Mouse (Mus musculus): ENCODE data around the gene Olfr10. TPM values are rescaled to one million over a fixed set of nuclear protein-coding genes. Genes with fewer than 3 reads are reported as not detected.
"Not testable (repeated sequence)": the region's sequence is repeated elsewhere in the genome, so short reads cannot be mapped to it uniquely, and the experiment has no call there.

Gene Olfr10
- polyA plus RNA-seq, 1 experiment from 2014 or later, result not detected

- not testable (repeated sequence) for H3K4me2 ChIP-seq (replicated peaks; ENCODE audit: low read depth, low read length); H3K4me1 ChIP-seq (ENCODE audit: control insufficient read depth, insufficient read depth, low read length); H3K4me3 ChIP-seq (ENCODE audit: low read length); H3K9ac ChIP-seq (ENCODE audit: low read depth, low read length); ATAC-seq (ENCODE audit: low FRiP score, low TSS enrichment); H3K27me3 ChIP-seq (ENCODE audit: control insufficient read depth, insufficient read depth, low read length); H3K27ac ChIP-seq (ENCODE audit: low read depth, low read length); H3K36me3 ChIP-seq (ENCODE audit: control insufficient read depth, insufficient read depth, low read length); H3K9me3 ChIP-seq (ENCODE audit: control insufficient read depth, low read length)
- 53% methylated on average over 1 of the region's 1 CpGs for WGBS
Observed at GRCm38 (mm10) chr11:49284982-49285381, 19.6 kb upstream of the Olfr10 start, which contains the start of gene Olfr1392. Gene Olfr1392 (plus strand): TSS chr11:49285282.

- ATAC-seq (ENCODE audit: low FRiP score, low TSS enrichment), result no peak
- Histone ChIP-seq H3K27me3 (ENCODE audit: control insufficient read depth, insufficient read depth, low read length) (no peaks in the 10 kb centered on the region), H3K27ac (ENCODE audit: low read depth, low read length) (no peak overlapping the region), H3K4me3 (ENCODE audit: low read length) (no peak overlapping the region), H3K9me3 (ENCODE audit: control insufficient read depth, low read length) (no peaks in the 10 kb centered on the region; the same call in 1 of the 2 replicates), H3K36me3 (ENCODE audit: control insufficient read depth, insufficient read depth, low read length) (no peaks in the 10 kb centered on the region), H3K4me2 (replicated peaks; ENCODE audit: low read depth, low read length) (no peak overlapping the region), H3K4me1 (ENCODE audit: control insufficient read depth, insufficient read depth, low read length) (no peaks in the 10 kb centered on the region), H3K9ac (ENCODE audit: low read depth, low read length) (no peak overlapping the region)
- WGBS, result 66% methylated on average over 2 of the region's 2 CpGs
Observed at GRCm38 (mm10) chr11:49287251-49287650, 17.3 kb upstream of the Olfr10 start.

GRCm38 (mm10) chr11:49292777-49293176, 11.8 kb upstream of the Olfr10 start:
- no peak overlapping the region for H3K4me3 ChIP-seq (ENCODE audit: low read length)
- no peak for ATAC-seq (ENCODE audit: low FRiP score, low TSS enrichment)
- WGBS, result 82% methylated on average over 3 of the region's 3 CpGs
- H3K36me3 ChIP-seq (ENCODE audit: control insufficient read depth, insufficient read depth, low read length), result no peaks in the 10 kb centered on the region
- no peaks in the 10 kb centered on the region for H3K27me3 ChIP-seq (ENCODE audit: control insufficient read depth, insufficient read depth, low read length)
- no peak overlapping the region for H3K4me2 ChIP-seq (replicated peaks; ENCODE audit: low read depth, low read length)
- no peak overlapping the region for H3K27ac ChIP-seq (ENCODE audit: low read depth, low read length)
- H3K9ac ChIP-seq (ENCODE audit: low read depth, low read length), result no peak overlapping the region
- no peaks in the 10 kb centered on the region for H3K4me1 ChIP-seq (ENCODE audit: control insufficient read depth, insufficient read depth, low read length)
- no peaks in the 10 kb centered on the region for H3K9me3 ChIP-seq (ENCODE audit: control insufficient read depth, low read length)

GRCm38 (mm10) chr11:49308547-49308946, 4.0 kb downstream of the Olfr10 start:
- not testable (repeated sequence) for H3K4me3 ChIP-seq (ENCODE audit: low read length); H3K36me3 ChIP-seq (ENCODE audit: control insufficient read depth, insufficient read depth, low read length); H3K9me3 ChIP-seq (ENCODE audit: control insufficient read depth, low read length); ATAC-seq (ENCODE audit: low FRiP score, low TSS enrichment); H3K4me2 ChIP-seq (replicated peaks; ENCODE audit: low read depth, low read length); H3K27ac ChIP-seq (ENCODE audit: low read depth, low read length); H3K9ac ChIP-seq (ENCODE audit: low read depth, low read length); H3K4me1 ChIP-seq (ENCODE audit: control insufficient read depth, insufficient read depth, low read length); H3K27me3 ChIP-seq (ENCODE audit: control insufficient read depth, insufficient read depth, low read length)
- 83% methylated on average over 5 of the region's 5 CpGs for WGBS

GRCm38 (mm10) chr11:49322442-49322841, 17.9 kb downstream of the Olfr10 start, which contains the start of gene Olfr1391:
Gene Olfr1391 (plus strand): TSS chr11:49322742.
- Histone ChIP-seq H3K9me3 (ENCODE audit: control insufficient read depth, low read length) (no peaks in the 10 kb centered on the region), H3K36me3 (ENCODE audit: control insufficient read depth, insufficient read depth, low read length) (no peaks in the 10 kb centered on the region), H3K9ac (ENCODE audit: low read depth, low read length) (no peak within 1 kb of the TSS), H3K4me1 (ENCODE audit: control insufficient read depth, insufficient read depth, low read length) (no peaks in the 10 kb centered on the region), H3K4me2 (replicated peaks; ENCODE audit: low read depth, low read length) (no peak within 1 kb of the TSS), H3K27ac (ENCODE audit: low read depth, low read length) (no peak within 1 kb of the TSS), H3K4me3 (ENCODE audit: low read length) (no peak within 1 kb of the TSS), H3K27me3 (ENCODE audit: control insufficient read depth, insufficient read depth, low read length) (no peaks in the 10 kb centered on the region)
- no peak for ATAC-seq (ENCODE audit: low FRiP score, low TSS enrichment)
- WGBS, result 79% methylated on average over 2 of the region's 2 CpGs

- H3K27ac ChIP-seq (ENCODE audit: low read depth, low read length), result no peak overlapping the region
- no peak overlapping the region for H3K4me3 ChIP-seq (ENCODE audit: low read length)
- no peaks in the 10 kb centered on the region for H3K4me1 ChIP-seq (ENCODE audit: control insufficient read depth, insufficient read depth, low read length)
- no peak overlapping the region for H3K4me2 ChIP-seq (replicated peaks; ENCODE audit: low read depth, low read length)
- no peak for ATAC-seq (ENCODE audit: low FRiP score, low TSS enrichment)
- no peak overlapping the region for H3K9ac ChIP-seq (ENCODE audit: low read depth, low read length)
- H3K36me3 ChIP-seq (ENCODE audit: control insufficient read depth, insufficient read depth, low read length), result no peaks in the 10 kb centered on the region
- no peaks in the 10 kb centered on the region for H3K9me3 ChIP-seq (ENCODE audit: control insufficient read depth, low read length)
- no peaks in the 10 kb centered on the region for H3K27me3 ChIP-seq (ENCODE audit: control insufficient read depth, insufficient read depth, low read length)
- 79% methylated on average over 3 of the region's 3 CpGs for WGBS
Observed at GRCm38 (mm10) chr11:49326726-49327125, 22.2 kb downstream of the Olfr10 start.

GRCm38 (mm10) chr11:49329686-49330085, 25.1 kb downstream of the Olfr10 start:
- 80% methylated on average over 1 of the region's 1 CpGs for WGBS
- Histone ChIP-seq H3K4me1 (ENCODE audit: control insufficient read depth, insufficient read depth, low read length) (no peaks in the 10 kb centered on the region), H3K9me3 (ENCODE audit: control insufficient read depth, low read length) (no peaks in the 10 kb centered on the region), H3K36me3 (ENCODE audit: control insufficient read depth, insufficient read depth, low read length) (no peaks in the 10 kb centered on the region), H3K4me2 (replicated peaks; ENCODE audit: low read depth, low read length) (no peak overlapping the region), H3K27ac (ENCODE audit: low read depth, low read length) (no peak overlapping the region), H3K27me3 (ENCODE audit: control insufficient read depth, insufficient read depth, low read length) (no peaks in the 10 kb centered on the region), H3K9ac (ENCODE audit: low read depth, low read length) (no peak overlapping the region), H3K4me3 (ENCODE audit: low read length) (no peak overlapping the region)
- no peak for ATAC-seq (ENCODE audit: low FRiP score, low TSS enrichment)

GRCm38 (mm10) chr11:49334888-49335287, 30.3 kb downstream of the Olfr10 start, which contains the start of gene Olfr1390:
Gene Olfr1390 (plus strand): TSS chr11:49335188.
- Histone ChIP-seq H3K27ac (ENCODE audit: low read depth, low read length) (no peak within 1 kb of the TSS), H3K4me3 (ENCODE audit: low read length) (no peak within 1 kb of the TSS), H3K9me3 (ENCODE audit: control insufficient read depth, low read length) (no peaks in the 10 kb centered on the region), H3K36me3 (ENCODE audit: control insufficient read depth, insufficient read depth, low read length) (no peaks in the 10 kb centered on the region), H3K4me1 (ENCODE audit: control insufficient read depth, insufficient read depth, low read length) (no peaks in the 10 kb centered on the region), H3K4me2 (replicated peaks; ENCODE audit: low read depth, low read length) (no peak within 1 kb of the TSS), H3K27me3 (ENCODE audit: control insufficient read depth, insufficient read depth, low read length) (no peaks in the 10 kb centered on the region), H3K9ac (ENCODE audit: low read depth, low read length) (no peak within 1 kb of the TSS)
- no peak for ATAC-seq (ENCODE audit: low FRiP score, low TSS enrichment)
- 90% methylated on average over 1 of the region's 1 CpGs for WGBS

- Histone ChIP-seq H3K27me3 (ENCODE audit: control insufficient read depth, insufficient read depth, low read length) (no peaks in the 10 kb centered on the region), H3K9ac (ENCODE audit: low read depth, low read length) (no peak overlapping the region), H3K27ac (ENCODE audit: low read depth, low read length) (no peak overlapping the region), H3K36me3 (ENCODE audit: control insufficient read depth, insufficient read depth, low read length) (no peaks in the 10 kb centered on the region), H3K4me1 (ENCODE audit: control insufficient read depth, insufficient read depth, low read length) (no peaks in the 10 kb centered on the region), H3K9me3 (ENCODE audit: control insufficient read depth, low read length) (no peaks in the 10 kb centered on the region), H3K4me2 (replicated peaks; ENCODE audit: low read depth, low read length) (no peak overlapping the region), H3K4me3 (ENCODE audit: low read length) (no peak overlapping the region)
- 67% methylated on average over 4 of the region's 4 CpGs for WGBS
- no peak for ATAC-seq (ENCODE audit: low FRiP score, low TSS enrichment)
Observed at GRCm38 (mm10) chr11:49337150-49337832, 32.8 kb downstream of the Olfr10 start.
